Mouse (Mus musculus): ENCODE results near the gene Hist1h1c. TPM values are rescaled to one million over a fixed set of nuclear protein-coding genes. Genes with fewer than 3 reads are reported as not detected.
A peak's percentile ranks its signal among the peaks of the same experiment; 100 is the strongest.

The Hist1h1c gene
- polyA plus RNA-seq, 2 experiments: 46.8 to 72.5 TPM

GRCm38 (mm10) chr13:23728472-23729191 lies 10.0 kb upstream of the Hist1h1c start:
- H3K9ac ChIP-seq (replicated peaks): no peak overlapping the region; the same call in 1 of the 2 replicates
- WGBS (ENCODE audit: insufficient replicate concordance): 41% methylated on average over 18 of the region's 18 CpGs
- H3K27me3 ChIP-seq (ENCODE audit: control insufficient read depth, insufficient read depth, low read length): no peaks in the 10 kb centered on the region
- no peaks in the 10 kb centered on the region for H3K9me3 ChIP-seq (ENCODE audit: control insufficient read depth, low read length)
- H3K4me1 ChIP-seq (replicated peaks; ENCODE audit: control insufficient read depth in 2 of 2, insufficient read depth in 2 of 2, low read length in 1 of 2): peaks cover 17 to 32% of the 10 kb centered on the region in 2 experiments
- no peak overlapping the region for H3K27ac ChIP-seq
- H3K4me3 ChIP-seq (ENCODE audit: insufficient read depth in 1 of 2, low read depth in 2 of 2, low read length in 2 of 2): no peak overlapping the region
- TF ChIP-seq CTCF (IDR thresholded peaks at IDR 0.05; ENCODE audit: low read depth): no peak
- TF ChIP-seq EP300 (IDR thresholded peaks at IDR 0.05; ENCODE audit: low read depth): no peak
- no peaks in the 10 kb centered on the region for H3K36me3 ChIP-seq (replicated peaks; ENCODE audit: control insufficient read depth, insufficient read depth, low read depth)
- DNase-seq (ENCODE audit: low read depth in 3 of 3, low spot score in 3 of 3) (no peak), ATAC-seq (ENCODE audit: insufficient read depth) (no peak)
- H3K4me2 ChIP-seq (ENCODE audit: low read depth): peak overlapping the region; percentile 11; the same call in 1 of the 2 replicates

GRCm38 (mm10) chr13:23729192-23729525 lies 9.4 kb upstream of the Hist1h1c start:
- 47% methylated on average over 9 of the region's 9 CpGs for WGBS (ENCODE audit: insufficient replicate concordance)
- Histone ChIP-seq H3K36me3 (replicated peaks; ENCODE audit: control insufficient read depth, insufficient read depth, low read depth) (no peaks in the 10 kb centered on the region), H3K4me1 (replicated peaks; ENCODE audit: control insufficient read depth in 2 of 2, insufficient read depth in 2 of 2, low read length in 1 of 2) (peaks cover 15 to 27% of the 10 kb centered on the region in 2 experiments), H3K4me2 (ENCODE audit: low read depth) (no peak overlapping the region), H3K9ac (replicated peaks) (0 out of 2 replicates have a peak overlapping the region, but pooled peaks have one; percentile 33), H3K9me3 (ENCODE audit: control insufficient read depth, low read length) (no peaks in the 10 kb centered on the region), H3K4me3 (ENCODE audit: insufficient read depth in 1 of 2, low read depth in 2 of 2, low read length in 2 of 2) (no peak overlapping the region), H3K27me3 (ENCODE audit: control insufficient read depth, insufficient read depth, low read length) (no peaks in the 10 kb centered on the region), H3K27ac (no peak overlapping the region)
- ATAC-seq (ENCODE audit: insufficient read depth): no peak
- TF ChIP-seq CTCF (IDR thresholded peaks at IDR 0.05; ENCODE audit: low read depth) (no peak), EP300 (IDR thresholded peaks at IDR 0.05; ENCODE audit: low read depth) (no peak)
- no peak for DNase-seq (ENCODE audit: low read depth in 3 of 3, low spot score in 3 of 3)

- Histone ChIP-seq H3K4me1 (replicated peaks; ENCODE audit: control insufficient read depth in 2 of 2, insufficient read depth in 2 of 2, low read length in 1 of 2) (peaks cover 13 to 22% of the 10 kb centered on the region in 2 experiments), H3K4me2 (ENCODE audit: low read depth) (no peak overlapping the region), H3K4me3 (ENCODE audit: insufficient read depth in 1 of 2, low read depth in 2 of 2, low read length in 2 of 2) (no peak overlapping the region), H3K9me3 (ENCODE audit: control insufficient read depth, low read length) (no peaks in the 10 kb centered on the region), H3K27ac (no peak overlapping the region), H3K27me3 (ENCODE audit: control insufficient read depth, insufficient read depth, low read length) (no peaks in the 10 kb centered on the region), H3K36me3 (replicated peaks; ENCODE audit: control insufficient read depth, insufficient read depth, low read depth) (no peaks in the 10 kb centered on the region), H3K9ac (replicated peaks) (0 out of 2 replicates have a peak overlapping the region, but pooled peaks have one; percentile 33)
- no peak for DNase-seq (ENCODE audit: low read depth in 3 of 3, low spot score in 3 of 3)
- ATAC-seq (ENCODE audit: insufficient read depth): no peak
- 80% methylated on average over 5 of the region's 5 CpGs for WGBS (ENCODE audit: insufficient replicate concordance)
- TF ChIP-seq CTCF (IDR thresholded peaks at IDR 0.05; ENCODE audit: low read depth) (no peak), EP300 (IDR thresholded peaks at IDR 0.05; ENCODE audit: low read depth) (no peak)
These were observed 8.9 kb upstream of the Hist1h1c start for GRCm38 (mm10) chr13:23729706-23730105.

- no peaks in the 10 kb centered on the region for H3K9me3 ChIP-seq (ENCODE audit: control insufficient read depth, low read length)
- no peak overlapping the region for H3K4me2 ChIP-seq (ENCODE audit: low read depth)
- 45% methylated on average over 8 of the region's 8 CpGs for WGBS (ENCODE audit: insufficient replicate concordance)
These were observed 8.1 kb upstream of the Hist1h1c start for GRCm38 (mm10) chr13:23730479-23730878.

GRCm38 (mm10) chr13:23732156-23732804 lies 6.3 kb upstream of the Hist1h1c start:
- H3K27ac ChIP-seq: no peak overlapping the region
- H3K27me3 ChIP-seq (ENCODE audit: control insufficient read depth, insufficient read depth, low read length): no peaks in the 10 kb centered on the region
- no peak overlapping the region for H3K9ac ChIP-seq (replicated peaks)
- H3K4me2 ChIP-seq (ENCODE audit: low read depth): no peak overlapping the region
- 25% methylated on average over 8 of the region's 8 CpGs for WGBS (ENCODE audit: insufficient replicate concordance)
- H3K36me3 ChIP-seq (replicated peaks; ENCODE audit: control insufficient read depth, insufficient read depth, low read depth): no peaks in the 10 kb centered on the region
- H3K4me1 ChIP-seq (replicated peaks; ENCODE audit: control insufficient read depth in 2 of 2, insufficient read depth in 2 of 2, low read length in 1 of 2): peaks cover 11 to 14% of the 10 kb centered on the region in 2 experiments
- no peak overlapping the region for H3K4me3 ChIP-seq (ENCODE audit: insufficient read depth in 1 of 2, low read depth in 2 of 2, low read length in 2 of 2)
- TF ChIP-seq CTCF (IDR thresholded peaks at IDR 0.05; ENCODE audit: low read depth) (peak; percentile 79), EP300 (IDR thresholded peaks at IDR 0.05; ENCODE audit: low read depth) (no peak)
- DNase-seq (ENCODE audit: low read depth in 3 of 3, low spot score in 3 of 3) (no peak), ATAC-seq (ENCODE audit: insufficient read depth) (no peak)
- H3K9me3 ChIP-seq (ENCODE audit: control insufficient read depth, low read length): no peaks in the 10 kb centered on the region

More at GRCm38 (mm10) chr13:23730479-23730878, 8.1 kb upstream of the Hist1h1c start:
- Histone ChIP-seq H3K9ac (replicated peaks) (no peak overlapping the region), H3K4me1 (replicated peaks; ENCODE audit: control insufficient read depth in 2 of 2, insufficient read depth in 2 of 2, low read length in 1 of 2) (peaks cover 11 to 18% of the 10 kb centered on the region in 2 experiments), H3K27me3 (ENCODE audit: control insufficient read depth, insufficient read depth, low read length) (no peaks in the 10 kb centered on the region), H3K36me3 (replicated peaks; ENCODE audit: control insufficient read depth, insufficient read depth, low read depth) (no peaks in the 10 kb centered on the region), H3K4me3 (ENCODE audit: insufficient read depth in 1 of 2, low read depth in 2 of 2, low read length in 2 of 2) (no peak overlapping the region), H3K27ac (no peak overlapping the region)
- DNase-seq (ENCODE audit: low read depth in 3 of 3, low spot score in 3 of 3) (no peak), ATAC-seq (ENCODE audit: insufficient read depth) (peak; percentile 52)
- TF ChIP-seq CTCF (IDR thresholded peaks at IDR 0.05; ENCODE audit: low read depth): no peak
- TF ChIP-seq EP300 (IDR thresholded peaks at IDR 0.05; ENCODE audit: low read depth): no peak
